ENCODE assay signal across 12 mouse cellular contexts in the genomic region with DNA sequence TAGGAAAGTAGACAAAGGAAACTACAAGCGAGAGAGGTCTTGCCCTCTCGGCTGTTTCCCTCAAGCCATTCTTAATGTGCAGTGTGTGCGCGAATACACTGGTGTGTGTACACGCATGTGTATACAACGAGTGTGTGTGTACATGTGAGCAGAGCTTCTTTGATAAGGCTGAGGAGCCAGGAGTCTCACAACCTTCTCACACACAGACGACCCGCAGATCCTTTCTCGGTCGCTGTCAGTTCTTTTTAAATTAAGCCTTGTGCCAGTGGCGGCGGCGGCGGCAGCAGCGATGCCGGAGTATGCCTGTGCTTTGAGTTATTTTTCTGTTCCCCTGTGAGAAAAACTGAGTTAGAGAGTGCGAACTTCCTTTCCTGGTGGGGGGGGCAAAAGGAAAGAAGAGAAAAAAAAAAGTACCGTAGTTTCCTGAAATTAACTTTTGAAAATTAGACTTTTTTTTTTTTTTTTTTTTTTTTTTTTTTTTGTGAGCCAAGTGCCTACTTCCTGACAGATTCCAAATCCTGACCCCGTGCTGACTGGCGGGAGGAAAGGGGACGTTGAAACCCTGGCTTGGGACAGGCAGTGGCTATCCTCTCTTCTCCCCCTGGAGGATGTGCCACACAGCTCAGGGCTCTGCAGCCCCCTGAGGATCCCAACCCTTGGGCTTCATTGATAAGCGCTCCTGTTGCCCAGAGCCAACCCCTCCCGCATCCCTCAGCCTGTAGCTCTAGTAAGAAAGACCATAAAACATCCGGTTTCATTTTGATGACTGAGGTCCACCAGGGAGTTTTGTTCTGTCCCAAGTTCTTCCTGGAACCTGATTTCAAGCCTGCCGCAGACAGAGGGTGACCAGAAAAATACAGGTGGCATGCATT.
DNase-seq lines count a peak whose midpoint lies in the region; ATAC-seq and TF ChIP-seq lines count a peak whose summit lies in the region.
"Had no signal": no experiment of that assay in that cellular context is flagged by ENCODE, and none has a peak within 500 bp of the region (broad histone marks: within the 10 kb centered on the region; RNA-seq: fewer than 3 reads in every experiment).

No protein-coding gene starts in this region.

- peaks cover 12% of the 10 kb centered on the region for H3K27me3 ChIP-seq in heart, embryonic 14.5 days (ENCODE audit: control insufficient read depth, insufficient read depth, low read length)
- H3K27me3 ChIP-seq in midbrain, embryonic 10.5 days (ENCODE audit: low read depth, poor library complexity, severe bottlenecking) = peaks cover 92% of the 10 kb centered on the region
- H3K27me3 ChIP-seq in midbrain, postnatal 0 days (ENCODE audit: insufficient read depth, low read length) = peaks cover 9% of the 10 kb centered on the region
- peaks cover 30% of the 10 kb centered on the region for H3K27me3 ChIP-seq in heart, postnatal 0 days (ENCODE audit: control insufficient read depth, insufficient read depth, low read length)
- H3K27me3 ChIP-seq in stomach, embryonic 14.5 days (ENCODE audit: control insufficient read depth, insufficient read depth, low read length) = no peaks in the 10 kb centered on the region

- no peak overlapping the region for H3K9ac ChIP-seq in heart, embryonic 14.5 days (ENCODE audit: low read length)
- no peak overlapping the region for H3K9ac ChIP-seq in midbrain, postnatal 0 days (replicated peaks; ENCODE audit: low read length, poor library complexity, severe bottlenecking)
- no peak overlapping the region for H3K9ac ChIP-seq in heart, postnatal 0 days (replicated peaks; ENCODE audit: low read depth, low read length)
- no peak overlapping the region for H3K9ac ChIP-seq in stomach, embryonic 14.5 days (replicated peaks; ENCODE audit: low read depth, low read length)

- WGBS in heart, embryonic 14.5 days = 40% methylated on average over 25 of the region's 25 CpGs
- WGBS in midbrain, embryonic 10.5 days = 62% methylated on average over 25 of the region's 25 CpGs
- WGBS in midbrain, postnatal 0 days = 32% methylated on average over 25 of the region's 25 CpGs
- WGBS in heart, postnatal 0 days = 44% methylated on average over 25 of the region's 25 CpGs
- 24% methylated on average over 25 of the region's 25 CpGs for WGBS in stomach, embryonic 14.5 days

- H3K36me3 ChIP-seq in heart, embryonic 14.5 days (ENCODE audit: control insufficient read depth, insufficient read depth, low read length) = no peaks in the 10 kb centered on the region
- no peaks in the 10 kb centered on the region for H3K36me3 ChIP-seq in midbrain, embryonic 10.5 days
- H3K36me3 ChIP-seq in midbrain, postnatal 0 days (ENCODE audit: insufficient read depth, low read length) = no peaks in the 10 kb centered on the region
- no peaks in the 10 kb centered on the region for H3K36me3 ChIP-seq in heart, postnatal 0 days (replicated peaks; ENCODE audit: control insufficient read depth, insufficient read depth, low read length)
- no peaks in the 10 kb centered on the region for H3K36me3 ChIP-seq in stomach, embryonic 14.5 days (ENCODE audit: control insufficient read depth, insufficient read depth, low read length)

- ATAC-seq in heart, embryonic 14.5 days (ENCODE audit: insufficient number of reproducible peaks, insufficient read depth, low FRiP score, low read depth) = no peak
- ATAC-seq in midbrain, postnatal 0 days (ENCODE audit: low FRiP score) = no peak
- ATAC-seq in heart, postnatal 0 days (ENCODE audit: insufficient read depth, low read depth) = no peak
- no peak for ATAC-seq in stomach, embryonic 14.5 days (ENCODE audit: insufficient number of reproducible peaks, insufficient read depth, low FRiP score, low read depth)

- intact Hi-C loops in heart, postnatal 14 days (cut with DNase I) = no loop called here

- no peak overlapping the region; a peak in 1 of 4 replicates for H3K4me3 ChIP-seq in heart, embryonic 14.5 days (ENCODE audit: control insufficient read depth in 1 of 2, insufficient read depth in 1 of 2, low read depth in 1 of 2, low read length in 2 of 2)
- H3K4me3 ChIP-seq in midbrain, embryonic 10.5 days = no peak overlapping the region
- no peak overlapping the region for H3K4me3 ChIP-seq in midbrain, postnatal 0 days (ENCODE audit: low read depth, low read length)
- peak overlapping the region; percentile 18; the same call in 1 of the 2 replicates for H3K4me3 ChIP-seq in heart, postnatal 0 days (ENCODE audit: low read depth, low read length)
- no peak overlapping the region for H3K4me3 ChIP-seq in stomach, embryonic 14.5 days (ENCODE audit: low read depth, low read length)

- no peak for TF ChIP-seq CTCF in midbrain, postnatal 0 days (IDR thresholded peaks at IDR 0.05)
- no peak for TF ChIP-seq CTCF in heart, postnatal 0 days (IDR thresholded peaks at IDR 0.05; ENCODE audit: low read depth)

- peak overlapping the region; percentile 40 for H3K4me2 ChIP-seq in heart, embryonic 14.5 days (ENCODE audit: low read length)
- H3K4me2 ChIP-seq in midbrain, postnatal 0 days (ENCODE audit: low read depth, low read length, poor library complexity, severe bottlenecking) = no peak overlapping the region; the same call in 1 of the 2 replicates
- peak overlapping the region; percentile 31 for H3K4me2 ChIP-seq in heart, postnatal 0 days (ENCODE audit: low read depth, low read length)
- peak overlapping the region; percentile 18; the same call in 1 of the 2 replicates for H3K4me2 ChIP-seq in stomach, embryonic 14.5 days (replicated peaks; ENCODE audit: low read depth, low read length)

- DNase-seq in heart, postnatal 14 days = no peak
- DNase-seq in midbrain, embryonic 10.5 days (ENCODE audit: low spot score) = no peak
- no peak for DNase-seq in midbrain, postnatal 0 days (ENCODE audit: low spot score)
- no peak for DNase-seq in heart, postnatal 0 days (ENCODE audit: low spot score)
- no peak for DNase-seq in ovary, postnatal 36 days (ENCODE audit: low spot score)
- DNase-seq in layer of hippocampus, postnatal 25 days (ENCODE audit: extremely low spot score in 1 of 2, low spot score in 1 of 2) = no peak
- DNase-seq: adrenal gland, postnatal 14 days; cerebellum, adult 9-10 months; kidney, postnatal 10 days; thymus, postnatal 14 days had no signal

- H3K9me3 ChIP-seq in heart, embryonic 14.5 days (ENCODE audit: control insufficient read depth, low read length) = no peaks in the 10 kb centered on the region
- no peaks in the 10 kb centered on the region for H3K9me3 ChIP-seq in midbrain, embryonic 10.5 days (replicated peaks)
- H3K9me3 ChIP-seq in midbrain, postnatal 0 days (ENCODE audit: low read length) = no peaks in the 10 kb centered on the region
- H3K9me3 ChIP-seq in heart, postnatal 0 days (replicated peaks; ENCODE audit: control insufficient read depth, low read length) = no peaks in the 10 kb centered on the region
- no peaks in the 10 kb centered on the region for H3K9me3 ChIP-seq in stomach, embryonic 14.5 days (ENCODE audit: control insufficient read depth, low read depth, low read length)

- H3K4me1 ChIP-seq in heart, embryonic 14.5 days (ENCODE audit: control insufficient read depth in 2 of 2, insufficient read depth in 2 of 2, low read length in 2 of 2) = peaks cover 0 to 6% of the 10 kb centered on the region in 2 experiments; a peak in 1 of 4 replicates
- H3K4me1 ChIP-seq in midbrain, embryonic 10.5 days = peaks cover 53% of the 10 kb centered on the region
- no peaks in the 10 kb centered on the region for H3K4me1 ChIP-seq in midbrain, postnatal 0 days (ENCODE audit: insufficient read depth, low read length)
- H3K4me1 ChIP-seq in heart, postnatal 0 days (ENCODE audit: control insufficient read depth, insufficient read depth) = no peaks in the 10 kb centered on the region; the same call in 1 of the 2 replicates
- H3K4me1 ChIP-seq in stomach, embryonic 14.5 days (ENCODE audit: control insufficient read depth, insufficient read depth, low read length) = peaks cover 34% of the 10 kb centered on the region

- TF ChIP-seq EP300 in heart, postnatal 0 days (IDR thresholded peaks at IDR 0.05; ENCODE audit: low read depth) = no peak

- no peak overlapping the region for H3K27ac ChIP-seq in heart, embryonic 14.5 days (replicated peaks in 1 of 2; ENCODE audit: control insufficient read depth in 1 of 2, insufficient read depth in 1 of 2, low read depth in 2 of 2, low read length in 2 of 2)
- H3K27ac ChIP-seq in midbrain, embryonic 10.5 days (replicated peaks) = peak overlapping the region; percentile 9
- no peak overlapping the region for H3K27ac ChIP-seq in midbrain, postnatal 0 days (ENCODE audit: low read depth, low read length)
- no peak overlapping the region for H3K27ac ChIP-seq in heart, postnatal 0 days (ENCODE audit: low read depth)
- peak overlapping the region; percentile 21; the same call in 1 of the 2 replicates for H3K27ac ChIP-seq in stomach, embryonic 14.5 days (ENCODE audit: low read length)

Comparison
In these comparisons a context has a peak if more than half of its experiments do, and no peak if none do; other contexts are left out.
1. H3K27ac ChIP-seq: peak in midbrain, embryonic 10.5 days (single experiment) and stomach, embryonic 14.5 days (single experiment); none in heart, embryonic 14.5 days (0 of 2), midbrain, postnatal 0 days (single experiment) and heart, postnatal 0 days (single experiment).